Mouse (Mus musculus) MEL-GATA-1-ER (cell line): ENCODE results near the gene Iqcf1.
"Not testable (repeated sequence)": the region's sequence is repeated elsewhere in the genome, so short reads cannot be mapped to it uniquely, and the experiment has no call there.

Experiments used
- DNase-seq: peaks from one replicate; pipeline ENCODE4 v3.0.0-alpha.2; 2012; ENCODE audit warnings: low read depth; ENCODE audit errors: extremely low read depth

Iqcf1 gene

DNA sequence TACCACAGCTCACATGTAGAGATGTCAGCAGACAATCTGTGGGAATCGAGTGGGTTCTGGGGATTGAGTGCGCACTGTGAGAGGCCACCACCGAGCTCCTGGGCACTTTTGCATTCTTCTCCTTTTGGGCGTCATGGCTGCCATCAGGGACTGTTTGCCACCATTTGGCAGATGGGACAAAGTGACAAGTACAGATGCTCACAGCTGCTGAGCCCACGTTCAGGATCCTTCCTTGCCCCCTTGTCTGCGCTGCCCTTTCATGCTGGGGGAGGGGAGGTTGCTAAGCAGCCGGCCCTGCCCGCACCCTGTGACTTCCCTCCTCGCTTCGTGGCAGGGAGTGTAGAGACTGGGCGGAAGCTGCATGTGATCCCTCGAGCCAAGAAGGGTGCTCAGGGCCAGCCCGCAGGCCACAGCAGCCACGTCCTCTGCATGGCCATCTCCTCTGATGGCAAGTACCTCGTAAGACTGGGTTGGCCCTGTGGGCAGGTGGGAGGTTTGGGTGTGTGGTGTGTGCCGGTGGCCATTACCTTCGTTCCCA, 17.1 kb upstream of the Iqcf1 start:
- DNase-seq = no peak

DNA sequence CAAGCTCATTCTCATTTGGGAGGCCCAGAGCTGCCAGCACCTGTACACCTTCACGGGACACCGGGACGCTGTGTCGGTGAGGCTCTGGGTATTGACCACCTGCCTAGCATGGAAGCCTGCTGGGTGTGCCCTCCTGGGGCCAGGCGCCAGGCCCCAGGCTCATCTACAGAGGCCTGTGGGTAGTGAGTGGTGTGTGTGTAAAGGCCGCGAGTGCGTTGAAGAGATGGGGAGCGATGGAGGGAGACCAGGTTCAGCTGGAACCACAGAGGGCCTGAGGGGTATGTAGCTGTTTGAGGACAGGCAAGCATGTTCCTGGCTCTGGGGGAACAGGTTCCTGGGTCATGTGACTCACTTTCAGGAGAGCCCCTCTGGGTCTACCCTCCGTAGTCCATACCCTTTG, 16.6 kb upstream of the Iqcf1 start:
- DNase-seq = no peak

DNA sequence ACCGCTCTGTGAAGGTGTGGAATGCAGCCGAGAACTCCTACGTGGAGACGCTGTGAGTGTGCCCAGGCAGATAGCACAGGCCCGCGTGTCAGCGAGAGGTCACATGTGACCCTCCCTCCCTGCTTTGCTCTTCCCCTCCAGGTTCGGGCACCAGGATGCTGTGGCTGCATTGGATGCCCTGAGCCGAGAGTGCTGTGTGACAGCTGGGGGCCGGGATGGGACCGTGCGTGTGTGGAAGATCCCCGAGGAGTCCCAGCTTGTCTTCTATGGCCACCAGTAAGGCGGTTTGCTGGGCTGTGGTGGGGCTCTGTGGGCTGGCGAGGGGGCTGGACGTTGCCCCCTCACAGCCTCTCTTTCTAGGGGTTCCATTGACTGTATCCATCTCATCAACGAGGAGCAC, 16.2 kb upstream of the Iqcf1 start:
- no peak for DNase-seq

DNA sequence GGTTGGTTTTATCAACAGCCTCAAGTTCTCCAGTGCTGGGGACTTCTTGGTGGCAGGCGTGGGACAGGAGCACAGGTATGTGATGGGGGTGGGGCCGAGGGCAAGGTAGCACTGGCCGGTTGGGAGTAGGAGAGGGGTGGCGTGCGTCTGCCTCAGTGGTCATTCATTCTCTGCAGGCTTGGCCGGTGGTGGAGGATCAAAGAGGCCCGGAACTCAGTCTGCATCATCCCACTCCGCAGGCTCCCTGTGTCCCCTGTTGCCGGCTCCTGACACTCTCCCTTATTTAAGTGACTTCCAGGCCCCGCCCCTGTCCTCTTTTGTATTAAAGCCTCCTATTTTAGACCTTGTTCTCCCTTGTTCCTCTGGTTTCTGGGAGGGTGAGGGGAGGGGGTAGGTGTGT, 14.7 kb upstream of the Iqcf1 start:
- DNase-seq = no peak

DNA sequence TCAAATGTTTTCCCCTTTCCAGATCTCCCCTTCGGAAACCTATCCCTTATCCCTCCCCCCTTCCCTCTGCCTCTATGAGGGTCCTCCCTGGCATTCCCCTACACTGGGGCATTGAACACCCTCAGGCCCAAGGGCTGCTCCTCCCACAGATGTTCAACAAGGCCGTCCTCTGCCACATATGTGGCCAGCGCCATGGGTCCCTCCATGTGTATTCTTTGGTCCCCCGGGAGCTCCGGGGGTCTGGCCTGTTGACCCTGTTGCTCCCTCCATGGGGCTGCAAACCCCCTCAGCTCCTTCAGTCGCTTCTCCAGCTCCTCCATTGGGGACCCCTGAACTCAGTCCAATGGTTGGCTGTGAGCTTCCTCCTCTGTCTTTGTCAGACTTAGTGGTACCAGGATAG, 12.2 kb upstream of the Iqcf1 start:
- DNase-seq = not testable (repeated sequence)

DNA sequence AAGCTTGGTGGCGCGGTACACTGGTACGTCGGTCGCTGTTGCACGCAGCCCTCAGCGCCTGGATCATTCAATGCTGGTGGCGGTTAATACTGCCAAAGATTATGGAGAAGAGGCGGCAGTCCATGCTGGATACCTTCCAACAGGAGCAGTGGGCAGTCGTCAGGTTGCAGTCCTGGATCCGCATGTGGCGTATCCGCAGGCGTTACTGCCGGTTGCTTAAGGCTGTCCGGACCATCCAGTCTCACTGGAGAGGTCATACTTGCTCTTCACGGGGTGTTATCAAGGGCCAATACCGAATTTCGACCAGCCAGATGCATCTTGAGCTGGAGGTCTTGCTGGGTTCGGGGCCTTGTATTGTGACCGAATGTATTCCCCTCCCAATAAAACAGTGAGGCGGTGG, 2.1 kb downstream of the Iqcf1 start:
- no peak for DNase-seq

DNA sequence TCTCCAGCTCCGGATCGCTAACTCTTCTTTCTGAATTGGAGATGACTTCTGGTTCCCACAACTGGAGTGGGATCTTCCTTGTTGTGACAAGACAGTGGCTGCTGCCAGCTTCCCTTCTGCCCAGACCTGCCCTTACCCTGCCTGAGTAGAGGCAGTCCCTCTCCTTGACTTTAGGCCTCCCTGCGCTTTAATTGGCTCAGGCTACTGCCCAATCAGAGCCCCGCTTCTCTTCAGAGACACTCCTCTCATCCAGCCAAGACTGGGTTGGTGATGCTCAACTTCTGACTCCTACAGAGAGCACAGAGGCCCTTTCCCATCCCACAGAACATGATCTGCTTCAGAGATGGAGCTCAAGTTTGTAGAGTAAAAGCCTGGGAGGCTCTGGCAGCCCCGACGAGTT, 4.5 kb downstream of the Iqcf1 start:
- DNase-seq = no peak

DNA sequence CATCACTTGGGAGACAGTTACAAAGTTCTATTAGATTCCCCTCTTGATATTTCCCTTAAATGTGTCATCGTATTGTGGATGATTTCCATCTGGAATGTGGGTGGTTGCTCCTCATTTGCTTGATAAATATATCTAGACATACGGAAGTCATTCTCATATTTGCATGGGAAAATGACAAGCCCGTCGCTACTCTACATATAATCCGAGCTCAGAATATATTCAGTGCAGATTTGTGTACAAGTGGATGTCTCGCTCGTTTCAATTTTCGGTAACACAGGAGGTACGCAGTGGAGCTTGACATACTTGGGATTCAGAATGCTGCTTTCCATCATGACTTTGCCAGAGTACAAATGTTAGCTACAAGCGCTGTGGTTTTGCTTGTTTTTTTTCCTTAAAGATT, 9.6 kb downstream of the Iqcf1 start:
- no peak for DNase-seq

DNA sequence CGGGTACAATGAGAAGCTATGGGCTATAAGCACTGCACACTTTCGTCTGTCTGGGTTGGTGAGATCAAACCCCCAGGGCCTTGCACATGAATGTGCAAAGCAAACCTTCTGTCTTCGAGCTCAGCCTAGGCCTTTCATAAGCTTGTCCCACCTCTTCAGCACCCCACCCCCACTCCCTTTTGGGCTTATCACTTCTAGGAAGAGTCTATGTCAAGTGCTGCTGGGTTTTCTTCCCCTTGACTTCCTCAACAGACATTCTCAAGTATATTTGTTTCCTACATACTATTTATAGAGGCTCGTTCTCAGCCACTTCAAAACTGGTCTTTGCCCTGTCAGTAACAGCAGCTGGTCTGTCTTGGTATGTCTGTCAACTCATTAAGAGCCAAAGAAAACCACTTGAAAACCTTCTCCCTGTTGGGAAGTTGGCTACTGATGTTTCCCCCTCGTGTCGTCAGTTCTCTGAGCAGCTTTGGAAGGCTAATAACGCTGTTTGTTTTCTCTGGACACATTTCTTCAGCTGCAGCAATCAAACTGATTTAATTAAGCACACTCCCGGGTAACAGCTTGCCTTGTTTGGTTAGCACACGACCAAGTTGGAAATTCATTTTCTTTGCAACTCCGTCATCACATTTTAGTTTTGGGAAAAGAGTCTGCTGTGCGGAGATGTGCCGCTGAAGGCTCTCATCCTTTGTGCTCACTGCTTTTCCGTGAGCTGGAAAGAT, 13.1 kb downstream of the Iqcf1 start:
- DNase-seq = peak; percentile 60

DNA sequence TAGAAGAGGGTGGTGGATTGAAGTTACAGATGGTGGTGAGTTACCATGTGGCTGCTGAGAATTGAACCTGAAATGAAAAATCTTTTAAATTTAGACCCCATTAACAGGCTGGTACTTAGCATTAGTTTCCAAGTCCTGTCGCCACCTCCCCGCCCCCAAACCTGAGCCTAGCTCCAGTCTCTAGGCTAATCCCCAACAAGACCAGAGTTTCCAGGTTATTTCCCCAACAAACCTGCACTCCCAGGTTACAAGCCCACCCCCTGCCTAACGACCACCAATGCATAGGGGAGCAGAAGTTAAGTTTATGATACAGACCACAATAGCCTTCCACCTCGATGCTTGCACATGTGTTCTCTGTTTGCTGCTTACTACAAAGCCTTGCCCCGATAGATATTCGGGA, 13.8 kb downstream of the Iqcf1 start:
- no peak for DNase-seq

DNA sequence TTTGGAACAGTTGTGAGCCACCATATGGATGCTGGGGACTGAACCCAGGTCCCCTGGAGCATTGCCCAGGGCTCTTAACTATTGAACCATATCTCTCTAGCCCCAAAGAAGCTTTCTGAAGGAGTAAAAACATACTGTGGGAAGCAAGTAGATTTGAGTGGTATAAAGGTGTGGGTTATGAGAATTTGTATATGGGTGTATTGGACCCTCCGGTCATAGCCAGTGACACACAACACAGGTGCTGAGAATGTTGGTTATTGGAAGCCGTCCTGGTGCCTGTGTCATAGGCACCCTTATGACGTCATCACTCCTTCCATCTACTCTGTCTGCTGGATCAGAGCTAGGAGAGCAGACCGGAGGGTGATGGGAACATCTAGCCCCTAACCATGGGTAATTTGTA, 14.5 kb downstream of the Iqcf1 start, which contains the start of gene Iqcf5:
Gene Iqcf5, plus strand, starts transcription at position 301 of the 400 bp plus-strand sequence.
- no peak for DNase-seq

DNA sequence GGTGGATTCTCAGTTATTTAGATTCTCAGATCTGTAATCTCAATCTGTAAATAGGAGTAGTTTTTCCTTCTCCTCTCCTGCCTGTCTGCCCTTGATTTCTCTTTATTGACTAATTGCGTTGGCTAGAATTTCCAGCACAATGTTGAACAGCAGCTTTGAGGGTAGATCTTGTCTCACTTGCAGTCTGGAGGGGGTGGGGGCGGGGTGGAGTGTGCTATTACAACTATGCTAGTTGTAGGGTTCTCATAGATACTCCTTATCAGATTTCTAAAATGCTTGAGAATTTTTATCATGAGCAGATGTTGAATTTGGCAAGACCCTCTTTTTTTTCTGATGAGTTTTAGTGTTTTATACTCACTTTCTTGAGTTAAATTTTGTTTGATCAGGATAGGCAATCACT, 19.7 kb downstream of the Iqcf1 start:
- DNase-seq = no peak

DNA sequence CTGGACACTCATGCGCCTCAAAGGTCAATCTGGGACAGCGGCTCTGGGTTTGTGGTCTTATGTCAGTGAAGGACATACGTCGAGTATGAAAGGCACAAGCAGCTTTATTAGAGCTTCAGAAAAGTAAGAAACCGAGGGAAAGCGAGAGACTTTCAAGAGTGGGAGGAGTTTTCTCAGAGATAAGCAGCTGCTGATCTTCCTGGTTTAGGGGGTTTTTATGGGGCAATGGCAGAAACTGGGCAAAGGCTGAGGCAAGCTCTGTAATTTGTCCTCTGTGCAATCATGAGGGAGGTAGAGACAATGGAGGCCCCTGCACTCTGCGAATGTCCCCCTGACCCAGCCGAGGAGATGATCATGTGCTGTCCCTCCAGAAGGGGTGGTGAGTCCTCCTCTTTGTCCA, 20.1 kb downstream of the Iqcf1 start:
- DNase-seq = peak; percentile 29

DNA sequence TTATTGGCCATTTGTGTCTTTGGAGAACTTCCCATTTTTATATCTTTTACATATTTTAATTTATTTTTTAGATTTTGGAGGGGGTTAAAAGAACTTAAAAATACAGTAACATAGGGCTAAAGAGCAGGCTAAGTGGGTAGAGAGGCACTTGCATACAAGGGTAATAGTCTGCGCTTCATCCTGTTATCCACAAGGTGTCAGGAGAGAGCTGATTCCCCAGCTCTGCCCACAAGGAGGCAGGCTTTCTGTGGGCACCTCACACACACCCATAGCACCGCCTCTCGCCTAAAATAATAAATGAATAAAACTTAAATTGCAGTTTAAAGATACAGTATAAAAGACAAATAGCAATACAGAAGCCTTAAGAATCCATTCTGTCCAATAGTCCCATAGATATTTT, 32.1 kb downstream of the Iqcf1 start:
- DNase-seq = peak; percentile 43

DNA sequence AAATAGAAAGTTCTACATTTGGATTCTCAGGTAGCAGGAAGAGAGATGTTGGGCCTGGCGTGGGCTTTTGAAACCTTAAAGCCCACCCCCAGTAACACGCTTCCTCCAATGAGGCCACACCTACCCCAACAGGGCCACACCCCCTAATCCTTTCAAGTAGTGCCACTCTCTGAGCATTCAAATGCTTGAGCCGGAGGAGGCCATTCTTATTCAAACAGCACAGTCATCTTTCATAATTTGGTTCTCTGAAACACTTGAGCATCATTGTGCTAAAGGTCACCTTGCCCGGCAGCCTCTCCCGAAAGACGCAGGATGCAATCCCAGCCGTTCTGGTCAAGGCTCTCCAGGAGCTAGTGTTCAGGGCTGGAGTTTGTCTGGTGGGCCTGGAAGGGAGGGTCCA, 34.5 kb downstream of the Iqcf1 start:
- DNase-seq = no peak

DNA sequence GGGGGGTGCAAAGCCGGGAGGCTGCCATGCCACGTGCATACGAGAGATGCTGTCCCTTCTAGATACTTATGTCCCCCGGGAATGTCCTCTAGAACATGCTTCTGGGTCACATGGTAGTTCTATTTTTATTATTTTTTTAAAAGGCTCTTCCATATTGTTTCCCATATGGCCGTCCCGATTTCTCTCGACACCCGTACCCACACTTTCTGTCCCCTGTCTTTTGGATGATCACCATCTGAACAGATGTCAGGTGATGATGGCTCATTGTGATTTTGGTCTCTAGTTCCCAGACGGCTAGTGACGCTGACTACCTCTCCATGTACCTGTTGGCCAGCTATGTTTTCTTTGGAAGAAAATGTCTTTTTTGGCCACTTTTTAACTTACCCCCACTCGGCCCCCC, 35.2 kb downstream of the Iqcf1 start:
- no peak for DNase-seq
